Mouse (Mus musculus): ENCODE measurements at regions not wholly inside any gene's neighbourhood (a gene's known extent, or its start where the extent isn't known, plus 50 kb on each side); places are given as distances from the start of the nearest gene placed in this dataset.

GRCm38 (mm10) chr6:100139809-100140208 lies 147.5 kb downstream of the Rybp start:
- Histone ChIP-seq H3K4me1 (peaks cover 28% of the 10 kb centered on the region), H3K9ac (no peak overlapping the region), H3K27me3 (peaks cover 9% of the 10 kb centered on the region; the same call in 1 of the 2 replicates), H3K4me2 (no peak overlapping the region), H3K4me3 (no peak overlapping the region), H3K36me3 (ENCODE audit: poor library complexity, severe bottlenecking) (no peaks in the 10 kb centered on the region), H3K9me3 (replicated peaks) (no peaks in the 10 kb centered on the region), H3K27ac (no peak overlapping the region)
- WGBS, result 55% methylated on average over 6 of the region's 6 CpGs
- no peak for ATAC-seq

GRCm38 (mm10) chr6:100138659-100139058 lies 148.6 kb downstream of the Rybp start:
- no peak for ATAC-seq
- peaks cover 28% of the 10 kb centered on the region for H3K4me1 ChIP-seq
- 91% methylated on average over 2 of the region's 2 CpGs for WGBS

GRCm38 (mm10) chr6:100135177-100135576 lies 152.1 kb downstream of the Rybp start:
- no peak for ATAC-seq

More at GRCm38 (mm10) chr6:100138659-100139058, 148.6 kb downstream of the Rybp start:
- no peaks in the 10 kb centered on the region for H3K36me3 ChIP-seq (ENCODE audit: poor library complexity, severe bottlenecking)
- H3K27ac ChIP-seq, result no peak overlapping the region
- H3K4me3 ChIP-seq, result no peak overlapping the region
- H3K9me3 ChIP-seq (replicated peaks), result no peaks in the 10 kb centered on the region
- H3K4me2 ChIP-seq, result no peak overlapping the region
- H3K9ac ChIP-seq, result no peak overlapping the region
- peaks cover 8% of the 10 kb centered on the region; the same call in 1 of the 2 replicates for H3K27me3 ChIP-seq

GRCm38 (mm10) chr6:100133970-100134369 lies 153.3 kb downstream of the Rybp start:
- 0 out of 2 replicates have a peak, but pooled peaks cover 2% of the 10 kb centered on the region for H3K27me3 ChIP-seq
- no peaks in the 10 kb centered on the region for H3K9me3 ChIP-seq (replicated peaks)
- peak; percentile 64; the same call in 1 of the 2 replicates for ATAC-seq
- no peaks in the 10 kb centered on the region for H3K36me3 ChIP-seq (ENCODE audit: poor library complexity, severe bottlenecking)
- 27% methylated on average over 9 of the region's 9 CpGs for WGBS
- no peak overlapping the region for H3K9ac ChIP-seq
- peaks cover 26% of the 10 kb centered on the region for H3K4me1 ChIP-seq
- H3K4me3 ChIP-seq, result no peak overlapping the region
- H3K27ac ChIP-seq, result no peak overlapping the region; the same call in none of the 2 replicates
- H3K4me2 ChIP-seq, result no peak overlapping the region

More at GRCm38 (mm10) chr6:100135177-100135576, 152.1 kb downstream of the Rybp start:
- Histone ChIP-seq H3K27me3 (peaks cover 7% of the 10 kb centered on the region; the same call in 1 of the 2 replicates), H3K4me1 (peaks cover 32% of the 10 kb centered on the region), H3K9me3 (replicated peaks) (no peaks in the 10 kb centered on the region), H3K27ac (no peak overlapping the region), H3K4me3 (no peak overlapping the region), H3K4me2 (no peak overlapping the region), H3K36me3 (ENCODE audit: poor library complexity, severe bottlenecking) (no peaks in the 10 kb centered on the region), H3K9ac (no peak overlapping the region)
- 39% methylated on average over 2 of the region's 2 CpGs for WGBS

- 0 out of 2 replicates have a peak overlapping the region, but pooled peaks have one; percentile 19 for H3K9ac ChIP-seq
- H3K4me2 ChIP-seq, result no peak overlapping the region
- H3K27ac ChIP-seq, result peak overlapping the region; percentile 20
- H3K9me3 ChIP-seq (replicated peaks), result no peaks in the 10 kb centered on the region
- no peak overlapping the region for H3K4me3 ChIP-seq
- peak; percentile 43; the same call in 1 of the 2 replicates for ATAC-seq
- 49% methylated on average over 4 of the region's 4 CpGs for WGBS
- H3K4me1 ChIP-seq, result peaks cover 31% of the 10 kb centered on the region
- H3K27me3 ChIP-seq, result 0 out of 2 replicates have a peak, but pooled peaks cover 2% of the 10 kb centered on the region
- H3K36me3 ChIP-seq (ENCODE audit: poor library complexity, severe bottlenecking), result no peaks in the 10 kb centered on the region
Measured at GRCm38 (mm10) chr6:100132916-100133600, 154.2 kb downstream of the Rybp start.

- Histone ChIP-seq H3K36me3 (ENCODE audit: poor library complexity, severe bottlenecking) (no peaks in the 10 kb centered on the region), H3K4me2 (no peak overlapping the region), H3K27ac (peak overlapping the region; percentile 80), H3K9ac (no peak overlapping the region), H3K27me3 (no peaks in the 10 kb centered on the region), H3K4me1 (peaks cover 18% of the 10 kb centered on the region), H3K9me3 (replicated peaks) (no peaks in the 10 kb centered on the region), H3K4me3 (no peak overlapping the region)
- 36% methylated on average over 15 of the region's 15 CpGs for WGBS
- peak; percentile 84 for ATAC-seq
Measured at GRCm38 (mm10) chr6:100127221-100128143, 159.8 kb downstream of the Rybp start.

- Histone ChIP-seq H3K36me3 (ENCODE audit: poor library complexity, severe bottlenecking) (no peaks in the 10 kb centered on the region), H3K4me1 (peaks cover 18% of the 10 kb centered on the region), H3K4me3 (no peak overlapping the region), H3K27me3 (no peaks in the 10 kb centered on the region), H3K9me3 (replicated peaks) (no peaks in the 10 kb centered on the region), H3K4me2 (no peak overlapping the region), H3K27ac (no peak overlapping the region), H3K9ac (no peak overlapping the region)
- WGBS, result 44% methylated on average over 8 of the region's 8 CpGs
- no peak for ATAC-seq
Measured at GRCm38 (mm10) chr6:100126736-100127135, 160.5 kb downstream of the Rybp start.

GRCm38 (mm10) chr6:100126326-100126725 lies 161.0 kb downstream of the Rybp start:
- WGBS, result 81% methylated on average over 3 of the region's 3 CpGs
- ATAC-seq, result no peak

GRCm38 (mm10) chr6:100121240-100121639 lies 166.0 kb downstream of the Rybp start:
- Histone ChIP-seq H3K4me1 (peaks cover 16% of the 10 kb centered on the region), H3K27me3 (no peaks in the 10 kb centered on the region), H3K27ac (no peak overlapping the region), H3K9ac (no peak overlapping the region), H3K9me3 (replicated peaks) (no peaks in the 10 kb centered on the region), H3K36me3 (ENCODE audit: poor library complexity, severe bottlenecking) (no peaks in the 10 kb centered on the region), H3K4me2 (no peak overlapping the region), H3K4me3 (no peak overlapping the region)
- WGBS, result 52% methylated on average over 6 of the region's 6 CpGs
- ATAC-seq, result no peak

More at GRCm38 (mm10) chr6:100126326-100126725, 161.0 kb downstream of the Rybp start:
- Histone ChIP-seq H3K9ac (no peak overlapping the region), H3K4me1 (peaks cover 18% of the 10 kb centered on the region), H3K4me2 (no peak overlapping the region), H3K27me3 (no peaks in the 10 kb centered on the region), H3K4me3 (no peak overlapping the region), H3K36me3 (ENCODE audit: poor library complexity, severe bottlenecking) (no peaks in the 10 kb centered on the region), H3K9me3 (replicated peaks) (no peaks in the 10 kb centered on the region), H3K27ac (no peak overlapping the region)

- H3K4me3 ChIP-seq, result no peak overlapping the region
- H3K9ac ChIP-seq, result peak overlapping the region; percentile 37; the same call in 1 of the 2 replicates
- H3K27ac ChIP-seq, result no peak overlapping the region; the same call in 1 of the 2 replicates
- WGBS, result 58% methylated on average over 16 of the region's 16 CpGs
- ATAC-seq, result 0 out of 2 replicates have a peak, but pooled peaks have one; percentile 21
- no peaks in the 10 kb centered on the region for H3K27me3 ChIP-seq
- H3K36me3 ChIP-seq (ENCODE audit: poor library complexity, severe bottlenecking), result no peaks in the 10 kb centered on the region
- H3K4me2 ChIP-seq, result no peak overlapping the region
- peaks cover 16% of the 10 kb centered on the region for H3K4me1 ChIP-seq
- no peaks in the 10 kb centered on the region for H3K9me3 ChIP-seq (replicated peaks)
Measured at GRCm38 (mm10) chr6:100120017-100120944, 167.0 kb downstream of the Rybp start.

- Histone ChIP-seq H3K4me3 (no peak overlapping the region), H3K4me1 (peaks cover 21% of the 10 kb centered on the region), H3K9ac (no peak overlapping the region), H3K27ac (no peak overlapping the region), H3K36me3 (ENCODE audit: poor library complexity, severe bottlenecking) (no peaks in the 10 kb centered on the region), H3K9me3 (replicated peaks) (no peaks in the 10 kb centered on the region), H3K27me3 (no peaks in the 10 kb centered on the region), H3K4me2 (no peak overlapping the region)
- 96% methylated on average over 3 of the region's 3 CpGs for WGBS
- ATAC-seq, result no peak
Measured at GRCm38 (mm10) chr6:100117084-100117483, 170.2 kb downstream of the Rybp start.
